Comparison of ENCODE assay signal across 21 mouse cellular contexts in the genomic region with DNA sequence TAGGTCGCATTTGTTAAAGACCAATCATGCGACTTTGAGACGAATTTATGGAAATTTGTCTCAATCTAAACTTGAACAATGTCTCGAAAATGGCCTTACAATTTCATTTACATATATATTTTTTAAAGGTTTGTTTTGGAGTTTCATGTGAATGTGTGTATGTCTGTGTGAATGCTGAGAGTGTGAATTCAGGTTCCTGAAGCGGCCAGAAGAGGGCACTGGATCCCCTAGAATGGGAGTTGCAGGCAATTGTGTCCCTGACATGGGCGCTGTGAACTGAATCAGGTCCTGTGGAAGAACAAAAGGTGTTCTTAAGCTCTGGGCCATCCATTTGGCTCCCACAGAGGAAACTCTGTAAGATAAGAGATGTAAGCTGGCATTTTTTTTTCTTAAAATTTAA. TPM values are rescaled to one million over a fixed set of nuclear protein-coding genes. Genes with fewer than 3 reads are reported as not detected.
"Had no signal": no experiment of that assay in that cellular context is flagged by ENCODE, and none has a peak within 500 bp of the region (broad histone marks: within the 10 kb centered on the region; RNA-seq: fewer than 3 reads in every experiment).

No protein-coding gene starts in this region.

- H3K9ac ChIP-seq: limb, embryonic 13.5 days; liver, embryonic 15.5 days; lung, embryonic 14.5 days; neural tube, embryonic 15.5 days had no signal

- ATAC-seq: intestine, embryonic 16.5 days had no signal

- H3K36me3 ChIP-seq: limb, embryonic 13.5 days; liver, embryonic 15.5 days; midbrain, embryonic 10.5 days; neural tube, embryonic 15.5 days had no signal

- H3K27me3 ChIP-seq: neural tube, embryonic 15.5 days had no signal

- H3K4me1 ChIP-seq: limb, embryonic 13.5 days; liver, embryonic 15.5 days had no signal

- H3K9me3 ChIP-seq: liver, embryonic 15.5 days had no signal

- H3K4me3 ChIP-seq: limb, embryonic 13.5 days; liver, embryonic 15.5 days; midbrain, embryonic 10.5 days; myocyte; neural tube, embryonic 15.5 days had no signal

- H3K27ac ChIP-seq: limb, embryonic 13.5 days; liver, embryonic 15.5 days; midbrain, embryonic 10.5 days; neural tube, embryonic 15.5 days had no signal

- H3K4me2 ChIP-seq: limb, embryonic 13.5 days; liver, embryonic 15.5 days; lung, embryonic 14.5 days; neural tube, embryonic 15.5 days had no signal

- DNase-seq: left cerebral cortex, postnatal 4 days; lung, embryonic 14.5 days; lung, postnatal 10 days; lung, postnatal 4 days; thymus, adult 18-20 months; thymus, postnatal 25 days had no signal

RNA-seq across cellular contexts. Expression of a gene that starts 7.7 kb away (rescaled TPM):
- total RNA-seq: layer of hippocampus, postnatal 10 days; left cerebral cortex, adult 18-20 months; left cerebral cortex, postnatal 10 days; left cerebral cortex, postnatal 4 days; liver, adult 2 months; megakaryocyte, adult 5-6 weeks had no signal
- polyA plus RNA-seq: intestine, embryonic 16.5 days; kidney, adult 2 months; kidney, embryonic 16.5 days; limb, embryonic 13.5 days; liver, adult 2 months; liver, embryonic 15.5 days; lung, embryonic 14.5 days; midbrain, embryonic 10.5 days; myocyte; neural tube, embryonic 11.5 days; neural tube, embryonic 15.5 days; urinary bladder, adult 2 months had no signal

RNA-seq across cellular contexts. Expression of a gene that starts 8.3 kb away (rescaled TPM):
- total RNA-seq: layer of hippocampus, postnatal 10 days; left cerebral cortex, adult 18-20 months; left cerebral cortex, postnatal 10 days; left cerebral cortex, postnatal 4 days; liver, adult 2 months; megakaryocyte, adult 5-6 weeks had no signal
- polyA plus RNA-seq: kidney, adult 2 months; kidney, embryonic 16.5 days; limb, embryonic 13.5 days; liver, adult 2 months; liver, embryonic 15.5 days; lung, embryonic 14.5 days; midbrain, embryonic 10.5 days; myocyte; neural tube, embryonic 11.5 days; neural tube, embryonic 15.5 days had no signal

RNA-seq across cellular contexts. Expression of a gene that starts 17.3 kb away (rescaled TPM):
- total RNA-seq: liver, adult 2 months; megakaryocyte, adult 5-6 weeks had no signal
- polyA plus RNA-seq: kidney, adult 2 months; liver, adult 2 months; liver, embryonic 15.5 days; midbrain, embryonic 10.5 days; myocyte; neural tube, embryonic 11.5 days had no signal

RNA-seq across cellular contexts. Expression of a gene that starts 17.4 kb away (rescaled TPM):
- total RNA-seq: left cerebral cortex, adult 18-20 months; left cerebral cortex, postnatal 10 days; left cerebral cortex, postnatal 4 days; liver, adult 2 months had no signal
- polyA plus RNA-seq: intestine, embryonic 16.5 days; kidney, adult 2 months; kidney, embryonic 16.5 days; limb, embryonic 13.5 days; liver, adult 2 months; liver, embryonic 15.5 days; lung, embryonic 14.5 days; midbrain, embryonic 10.5 days; myocyte; neural tube, embryonic 11.5 days; neural tube, embryonic 15.5 days; urinary bladder, adult 2 months had no signal

RNA-seq across cellular contexts. Expression of a gene that starts 35.4 kb away (rescaled TPM):
- total RNA-seq: layer of hippocampus, postnatal 10 days; left cerebral cortex, adult 18-20 months; left cerebral cortex, postnatal 10 days; left cerebral cortex, postnatal 4 days; liver, adult 2 months had no signal
- polyA plus RNA-seq: kidney, embryonic 16.5 days; limb, embryonic 13.5 days; liver, adult 2 months; myocyte; neural tube, embryonic 11.5 days; neural tube, embryonic 15.5 days; urinary bladder, adult 2 months had no signal
